Mouse (Mus musculus): ENCODE results near the gene Tuba8.

The Tuba8 gene

GRCm38 (mm10) chr6:121228421-121228820 lies 17.9 kb downstream of the Tuba8 start:
- DNase-seq (ENCODE audit: low read depth) = no peak

- DNase-seq (ENCODE audit: low read depth) = no peak
Measured at GRCm38 (mm10) chr6:121232652-121233051, 22.2 kb downstream of the Tuba8 start.

GRCm38 (mm10) chr6:121236386-121236785 lies 25.9 kb downstream of the Tuba8 start:
- no peak for DNase-seq (ENCODE audit: low read depth)

- no peak for DNase-seq (ENCODE audit: low read depth)
Measured at GRCm38 (mm10) chr6:121238209-121238608, 27.7 kb downstream of the Tuba8 start.

- DNase-seq (ENCODE audit: low read depth) = peak; percentile 49
Measured at GRCm38 (mm10) chr6:121241780-121242179, 31.3 kb downstream of the Tuba8 start.

- DNase-seq (ENCODE audit: low read depth) = no peak
Measured at GRCm38 (mm10) chr6:121243161-121243560, 32.7 kb downstream of the Tuba8 start.

GRCm38 (mm10) chr6:121245127-121246036 lies 34.9 kb downstream of the Tuba8 start, which contains the start of gene Usp18:
TSS of gene Usp18 (plus strand) at chr6:121245906.
- peak; percentile 94 for DNase-seq (ENCODE audit: low read depth)

GRCm38 (mm10) chr6:121246037-121246361 lies 35.5 kb downstream of the Tuba8 start:
- DNase-seq (ENCODE audit: low read depth) = no peak

- no peak for DNase-seq (ENCODE audit: low read depth)
Measured at GRCm38 (mm10) chr6:121250406-121250805, 39.9 kb downstream of the Tuba8 start.

GRCm38 (mm10) chr6:121251256-121251655 lies 40.8 kb downstream of the Tuba8 start:
- DNase-seq (ENCODE audit: low read depth) = no peak

- peak; percentile 76 for DNase-seq (ENCODE audit: low read depth)
Measured at GRCm38 (mm10) chr6:121260548-121260947, 50.1 kb downstream of the Tuba8 start.

- DNase-seq (ENCODE audit: low read depth) = no peak
Measured at GRCm38 (mm10) chr6:121261233-121261632, 50.7 kb downstream of the Tuba8 start.

GRCm38 (mm10) chr6:121262004-121262403 lies 51.5 kb downstream of the Tuba8 start:
- DNase-seq (ENCODE audit: low read depth) = no peak

- no peak for DNase-seq (ENCODE audit: low read depth)
Measured at GRCm38 (mm10) chr6:121262496-121262895, 52.0 kb downstream of the Tuba8 start.

GRCm38 (mm10) chr6:121270156-121270555 lies 59.7 kb downstream of the Tuba8 start:
- DNase-seq (ENCODE audit: low read depth) = no peak

GRCm38 (mm10) chr6:121271707-121272074 lies 61.2 kb downstream of the Tuba8 start:
- DNase-seq (ENCODE audit: low read depth) = no peak

- DNase-seq (ENCODE audit: low read depth) = peak; percentile 84
Measured at GRCm38 (mm10) chr6:121272075-121272800, 61.7 kb downstream of the Tuba8 start.

GRCm38 (mm10) chr6:121274356-121274755 lies 63.9 kb downstream of the Tuba8 start:
- peak; percentile 83 for DNase-seq (ENCODE audit: low read depth)
